Mouse (Mus musculus): ENCODE measurements around the gene Sbk2.

DNA sequence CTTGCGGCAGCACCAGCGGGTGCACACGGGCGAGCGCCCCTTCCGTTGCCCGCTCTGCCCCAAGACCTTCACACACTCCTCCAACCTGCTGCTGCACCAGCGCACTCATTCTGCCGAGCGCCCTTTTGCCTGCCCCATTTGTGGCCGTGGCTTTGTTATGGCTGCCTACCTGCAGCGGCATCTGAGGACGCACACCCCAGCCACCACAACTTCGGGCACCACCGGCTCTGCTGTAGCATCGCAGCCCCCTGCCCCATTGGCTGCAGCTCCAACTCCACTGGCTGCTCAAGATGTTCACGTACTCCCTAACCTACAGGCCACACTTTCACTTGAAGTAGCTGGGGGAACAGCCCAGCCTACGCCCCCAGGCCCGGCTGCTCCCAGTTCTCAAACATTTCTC is 43.7 kb downstream of the Sbk2 start:
- TF ChIP-seq EP300 (IDR thresholded peaks at IDR 0.05; ENCODE audit: low read length): no peak
- TF ChIP-seq HCFC1 (IDR thresholded peaks at IDR 0.05; ENCODE audit: low read depth, low read length): no peak
- no peak for TF ChIP-seq ELF1 (IDR thresholded peaks at IDR 0.05; ENCODE audit: low read depth, low read length)
- TF ChIP-seq CTCF (conservative IDR thresholded peaks at IDR 0.05 in 1 of 2, IDR thresholded peaks at IDR 0.05 in 1 of 2; ENCODE audit: low read depth in 2 of 2, low read length in 2 of 2): no peak
- no peak for TF ChIP-seq E2F4 (IDR thresholded peaks at IDR 0.05; ENCODE audit: insufficient replicate concordance, low read depth, low read length)
- TF ChIP-seq MAFK (IDR thresholded peaks at IDR 0.05; ENCODE audit: insufficient replicate concordance, low read length): no peak
- TF ChIP-seq POLR2A (IDR thresholded peaks at IDR 0.05; ENCODE audit: low read depth, low read length): no peak
- no peak for TF ChIP-seq SMC3 (IDR thresholded peaks at IDR 0.05; ENCODE audit: low read depth, low read length)
- no peak for TF ChIP-seq SIN3A (IDR thresholded peaks at IDR 0.05; ENCODE audit: low read length)
- no peak for TF ChIP-seq UBTF (IDR thresholded peaks at IDR 0.05; ENCODE audit: low read depth, low read length)
- TF ChIP-seq MYC (IDR thresholded peaks at IDR 0.05; ENCODE audit: low read depth, low read length): no peak
- TF ChIP-seq JUND (conservative IDR thresholded peaks at IDR 0.05; ENCODE audit: low read depth, low read length): no peak
- TF ChIP-seq GABPA (IDR thresholded peaks at IDR 0.05; ENCODE audit: insufficient replicate concordance, low read depth, low read length): no peak
